Mouse (Mus musculus) v-Abl transformed pro-B cells (cell line): Measurements from ENCODE around the gene Ddx18.

Experiments
- in situ Hi-C, 2 experiments: fragments of 400-800 bp; cut with MboI; formaldehyde crosslinking; loops; one replicate each; pipeline ENCODE4 v1.15.1; 2025; ENCODE audit not compliant: unreplicated experiment in 2 of 2

Ddx18 gene

GRCm38 (mm10) chr1:121528399-121528720, 39.4 kb downstream of the Ddx18 start, which contains the start of gene Htr5b:
TSS of gene Htr5b (minus strand) at chr1:121528465.
- in situ Hi-C loops = no loop called here

GRCm38 (mm10) chr1:121527600-121528398, 40.0 kb downstream of the Ddx18 start:
- in situ Hi-C loops = no loop called here

- in situ Hi-C loops = no loop called here
These were observed 40.7 kb downstream of the Ddx18 start for GRCm38 (mm10) chr1:121527061-121527460.

- in situ Hi-C loops = no loop called here
These were observed 49.2 kb downstream of the Ddx18 start for GRCm38 (mm10) chr1:121518609-121519008.

GRCm38 (mm10) chr1:121511966-121512365, 55.8 kb downstream of the Ddx18 start:
- in situ Hi-C loops = no loop called here

GRCm38 (mm10) chr1:121511186-121511585, 56.6 kb downstream of the Ddx18 start:
- in situ Hi-C loops = no loop called here

- in situ Hi-C loops = no loop called here
These were observed 57.2 kb downstream of the Ddx18 start for GRCm38 (mm10) chr1:121510420-121511140.

- in situ Hi-C loops = no loop called here
These were observed 59.1 kb downstream of the Ddx18 start for GRCm38 (mm10) chr1:121508729-121509128.
